Mouse (Mus musculus) brain, embryonic 14.5 days (tissue): ENCODE data around the gene Ttc28.

Experiments used
- CTCF ChIP-seq: fragments of 200-500 bp; IDR thresholded peaks from 2 replicates; pipeline ENCODE4 v1.5.1; 2012; ENCODE audit warnings: inconsistent platforms, mild to moderate bottlenecking, moderate library complexity, borderline replicate concordance; ENCODE audit not compliant: insufficient read depth, insufficient read length; ENCODE audit errors: extremely low read depth
- POLR2A ChIP-seq: fragments of 200-500 bp; IDR thresholded peaks from 2 replicates; pipeline ENCODE4 v1.6.1; 2012; ENCODE audit warnings: mild to moderate bottlenecking, inconsistent platforms, borderline replicate concordance; ENCODE audit not compliant: poor library complexity, insufficient read depth, insufficient read length, severe bottlenecking; ENCODE audit errors: extremely low read depth

DNA sequence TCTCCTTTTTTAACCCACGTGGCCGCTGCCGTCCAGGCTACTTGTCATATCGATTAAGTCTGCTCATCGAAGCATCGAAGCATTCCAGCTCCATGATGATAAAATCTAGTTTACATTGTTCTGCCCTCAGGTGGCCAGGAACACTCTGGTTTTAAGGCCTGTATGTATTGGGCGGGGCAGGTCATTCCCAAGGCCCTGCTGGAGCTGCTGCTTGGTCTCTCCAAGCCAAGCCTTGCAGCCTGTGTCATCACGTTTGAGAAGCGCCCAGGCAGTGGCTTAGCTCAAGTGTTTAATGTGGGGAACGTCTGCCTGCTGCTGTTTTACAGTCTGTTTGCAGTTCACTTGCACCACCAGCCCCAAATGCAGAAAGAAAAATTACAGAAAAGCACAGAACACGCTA lies 132.5 kb downstream of the Ttc28 start:
- no peak for TF ChIP-seq POLR2A
- no peak for TF ChIP-seq CTCF
